Comparison of ENCODE assay signal across 8 mouse cellular contexts in genomic region chr2:27442708-27443449, GRCm38 (mm10). TPM values are rescaled to one million over a fixed set of nuclear protein-coding genes. Genes with fewer than 3 reads are reported as not detected.
DNase-seq lines count a peak whose midpoint lies in the region; ATAC-seq lines count a peak whose summit lies in the region.

No protein-coding gene starts in this region.

- H3K9me3 ChIP-seq in kidney, embryonic 14.5 days (ENCODE audit: control insufficient read depth, low read length) = no peaks in the 10 kb centered on the region
- no peaks in the 10 kb centered on the region for H3K9me3 ChIP-seq in hindbrain, embryonic 10.5 days
- H3K9me3 ChIP-seq in midbrain, embryonic 11.5 days (ENCODE audit: control insufficient read depth, low read length) = no peaks in the 10 kb centered on the region

- no peaks in the 10 kb centered on the region for H3K27me3 ChIP-seq in kidney, embryonic 14.5 days (ENCODE audit: control insufficient read depth, insufficient read depth, low read length)
- no peaks in the 10 kb centered on the region for H3K27me3 ChIP-seq in hindbrain, embryonic 10.5 days (ENCODE audit: insufficient read depth, poor library complexity, severe bottlenecking)
- H3K27me3 ChIP-seq in midbrain, embryonic 11.5 days (ENCODE audit: control insufficient read depth, insufficient read depth, low read length) = no peaks in the 10 kb centered on the region

- peaks cover 34% of the 10 kb centered on the region for H3K36me3 ChIP-seq in kidney, embryonic 14.5 days (ENCODE audit: control insufficient read depth, insufficient read depth, low read length)
- peaks cover 41% of the 10 kb centered on the region for H3K36me3 ChIP-seq in hindbrain, embryonic 10.5 days
- peaks cover 9% of the 10 kb centered on the region; the same call in 1 of the 2 replicates for H3K36me3 ChIP-seq in midbrain, embryonic 11.5 days (ENCODE audit: control insufficient read depth, insufficient read depth, low read length)

- H3K27ac ChIP-seq in kidney, embryonic 14.5 days (ENCODE audit: low read depth, low read length) = no peak overlapping the region
- no peak overlapping the region for H3K27ac ChIP-seq in brown adipose tissue, adult 24 weeks (replicated peaks; ENCODE audit: low read depth, low read length)
- peak overlapping the region; percentile 90 for H3K27ac ChIP-seq in hindbrain, embryonic 10.5 days
- no peak overlapping the region for H3K27ac ChIP-seq in midbrain, embryonic 11.5 days (ENCODE audit: low read depth, low read length)

- WGBS in kidney, embryonic 14.5 days = 32% methylated on average over 20 of the region's 20 CpGs
- WGBS in hindbrain, embryonic 10.5 days = 34% methylated on average over 20 of the region's 20 CpGs
- WGBS in midbrain, embryonic 11.5 days = 37% methylated on average over 20 of the region's 20 CpGs

- peak overlapping the region; percentile 69 for H3K4me2 ChIP-seq in kidney, embryonic 14.5 days (replicated peaks; ENCODE audit: low read depth, low read length)
- H3K4me2 ChIP-seq in midbrain, embryonic 11.5 days = peak overlapping the region; percentile 89

- H3K4me1 ChIP-seq in kidney, embryonic 14.5 days (ENCODE audit: control insufficient read depth, insufficient read depth, low read length) = 0 out of 2 replicates have a peak, but pooled peaks cover 4% of the 10 kb centered on the region
- H3K4me1 ChIP-seq in brown adipose tissue, adult 24 weeks (ENCODE audit: control insufficient read depth, insufficient read depth, insufficient read length, low read length) = no peaks in the 10 kb centered on the region
- H3K4me1 ChIP-seq in hindbrain, embryonic 10.5 days (replicated peaks) = peaks cover 21% of the 10 kb centered on the region
- H3K4me1 ChIP-seq in midbrain, embryonic 11.5 days (ENCODE audit: control insufficient read depth, insufficient read depth, low read length) = peaks cover 10% of the 10 kb centered on the region

- H3K9ac ChIP-seq in kidney, embryonic 14.5 days (ENCODE audit: low read depth, low read length) = peak overlapping the region; percentile 70
- H3K9ac ChIP-seq in midbrain, embryonic 11.5 days (ENCODE audit: low read length) = peak overlapping the region; percentile 86

- peak; percentile 60 for ATAC-seq in kidney, embryonic 14.5 days (ENCODE audit: low FRiP score, low TSS enrichment)
- peak; percentile 71 for ATAC-seq in midbrain, embryonic 11.5 days (ENCODE audit: low FRiP score)
- no peak for ATAC-seq in erythroid progenitor cell, adult 5-6 weeks (replicated peaks; ENCODE audit: low FRiP score, poor library complexity, severe bottlenecking)

- DNase-seq in kidney, adult 8-10 months = no peak
- DNase-seq in hindbrain, embryonic 10.5 days (ENCODE audit: low spot score) = no peak
- DNase-seq in midbrain, embryonic 11.5 days (ENCODE audit: low spot score, missing footprints) = peak; percentile 92
- no peak for DNase-seq in ovary, postnatal 36 days (ENCODE audit: low spot score)
- DNase-seq in kidney, postnatal 4 days = no peak

- peak overlapping the region; percentile 62 for H3K4me3 ChIP-seq in kidney, embryonic 14.5 days (ENCODE audit: low read length)
- H3K4me3 ChIP-seq in brown adipose tissue, adult 24 weeks (ENCODE audit: insufficient read depth, low read depth, low read length) = peak overlapping the region; percentile 56
- peak overlapping the region; percentile 79 for H3K4me3 ChIP-seq in hindbrain, embryonic 10.5 days
- peak overlapping the region; percentile 66 for H3K4me3 ChIP-seq in midbrain, embryonic 11.5 days (ENCODE audit: low read depth, low read length)

RNA-seq across cellular contexts. Expression of gene Brd3os, which starts 0.8 kb away (rescaled TPM):
- 10.4 and 12.0 TPM in 2 replicates for polyA plus RNA-seq in kidney, embryonic 14.5 days (2014; fragmentation: Nextera tagmentation; extraction: Ambion mirVana)
- 0.79 TPM in 1 of 2 replicates, not detected in the other for polyA plus RNA-seq in brown adipose tissue, adult 24 weeks (2012; ENCODE audit: insufficient read depth, insufficient read length, missing spikeins)
- polyA plus RNA-seq in hindbrain, embryonic 10.5 days (2016; fragmentation: Nextera tagmentation; extraction: Ambion mirVana) = 9.9 and 16.5 TPM in 2 replicates
- polyA plus RNA-seq in midbrain, embryonic 11.5 days (2014; fragmentation: Nextera tagmentation; extraction: Ambion mirVana) = 15.1 and 16.3 TPM in 2 replicates
- not detected in 2 replicates for total RNA-seq in erythroid progenitor cell, adult 5-6 weeks (2015; ENCODE audit: low replicate concordance)
- total RNA-seq in erythroid progenitor cell, adult 5-6 weeks (2017; ENCODE audit: low replicate concordance) = 1.2 TPM in 1 of 2 replicates, not detected in the other

RNA-seq across cellular contexts. Expression of gene Vav2, which starts 16.0 kb away (rescaled TPM):
- polyA plus RNA-seq in kidney, embryonic 14.5 days (2014; fragmentation: Nextera tagmentation; extraction: Ambion mirVana) = 6.3 and 8.2 TPM in 2 replicates
- polyA plus RNA-seq in brown adipose tissue, adult 24 weeks (2012; ENCODE audit: insufficient read depth, insufficient read length, missing spikeins) = 6.6 and 8.0 TPM in 2 replicates
- polyA plus RNA-seq in hindbrain, embryonic 10.5 days (2016; fragmentation: Nextera tagmentation; extraction: Ambion mirVana) = 13.6 and 16.9 TPM in 2 replicates
- 13.7 and 15.0 TPM in 2 replicates for polyA plus RNA-seq in midbrain, embryonic 11.5 days (2014; fragmentation: Nextera tagmentation; extraction: Ambion mirVana)
- total RNA-seq in erythroid progenitor cell, adult 5-6 weeks (2015; ENCODE audit: low replicate concordance) = 1.7 and 3.6 TPM in 2 replicates
- total RNA-seq in erythroid progenitor cell, adult 5-6 weeks (2017; ENCODE audit: low replicate concordance) = 2.2 and 10.7 TPM in 2 replicates
